Mouse (Mus musculus) mature B cell (primary cell): ENCODE data around the gene Wdr20rt.
"Not testable (repeated sequence)": the region's sequence is repeated elsewhere in the genome, so short reads cannot be mapped to it uniquely, and the experiment has no call there.

Experiments used
- in situ Hi-C: fragments of 300-500 bp; cut with MboI; formaldehyde crosslinking; loops from 2 replicates; pipeline ENCODE4 v1.14.3; 2019

The Wdr20rt gene

GRCm38 (mm10) chr12:65225467-65225945 lies at the start of gene Wdr20rt:
Gene Wdr20rt, plus strand, starts transcription at chr12:65225517.
- in situ Hi-C loops, result no loop called here

- in situ Hi-C loops, result no loop called here
Measured at GRCm38 (mm10) chr12:65187365-65187764, 38.0 kb upstream of the Wdr20rt start.

GRCm38 (mm10) chr12:65189213-65189612 lies 36.1 kb upstream of the Wdr20rt start:
- in situ Hi-C loops, result no loop called here

GRCm38 (mm10) chr12:65194003-65194530 lies 31.2 kb upstream of the Wdr20rt start:
- in situ Hi-C loops, result no loop called here

- in situ Hi-C loops, result no loop called here
Measured at GRCm38 (mm10) chr12:65201812-65202211, 23.5 kb upstream of the Wdr20rt start.

- in situ Hi-C loops, result no loop called here
Measured at GRCm38 (mm10) chr12:65206431-65206830, 18.9 kb upstream of the Wdr20rt start.

GRCm38 (mm10) chr12:65216404-65216840 lies 8.9 kb upstream of the Wdr20rt start:
- in situ Hi-C loops, result no loop called here

- in situ Hi-C loops, result no loop called here
Measured at GRCm38 (mm10) chr12:65228628-65229027, 3.3 kb downstream of the Wdr20rt start.

- in situ Hi-C loops, result no loop called here
Measured at GRCm38 (mm10) chr12:65229041-65229440, 3.7 kb downstream of the Wdr20rt start.

GRCm38 (mm10) chr12:65232801-65233200 lies 7.5 kb downstream of the Wdr20rt start:
- in situ Hi-C loops, result not testable (repeated sequence)

- in situ Hi-C loops, result no loop called here
Measured at GRCm38 (mm10) chr12:65250116-65250738, 24.9 kb downstream of the Wdr20rt start.

GRCm38 (mm10) chr12:65256887-65257286 lies 31.6 kb downstream of the Wdr20rt start:
- in situ Hi-C loops, result no loop called here

GRCm38 (mm10) chr12:65258212-65259138 lies 33.2 kb downstream of the Wdr20rt start:
- in situ Hi-C loops, result no loop called here

- in situ Hi-C loops, result no loop called here
Measured at GRCm38 (mm10) chr12:65259139-65260111, 34.1 kb downstream of the Wdr20rt start.

GRCm38 (mm10) chr12:65268311-65268984 lies 43.1 kb downstream of the Wdr20rt start:
- in situ Hi-C loops, result no loop called here

GRCm38 (mm10) chr12:65269406-65269805 lies 44.1 kb downstream of the Wdr20rt start:
- in situ Hi-C loops, result no loop called here

GRCm38 (mm10) chr12:65273807-65274206 lies 48.5 kb downstream of the Wdr20rt start:
- in situ Hi-C loops, result no loop called here
